Mouse (Mus musculus): ENCODE data around the gene Frs3.

- TF ChIP-seq CTCF (conservative IDR thresholded peaks at IDR 0.05; ENCODE audit: low read length), result no peak
- TF ChIP-seq POU5F1 (IDR thresholded peaks at IDR 0.05; ENCODE audit: borderline replicate concordance, low read length), result no peak
- no peak for TF ChIP-seq NANOG (IDR thresholded peaks at IDR 0.05; ENCODE audit: borderline replicate concordance, low read length)
These were observed 554 bp upstream of the Frs3 start, which contains the start of gene Tomm6 for GRCm38 (mm10) chr17:47688344-47688607.

Measured in E14TG2a.4 (cell line).